Mouse (Mus musculus) 416B (cell line): ENCODE measurements around the gene Sart3.

ENCODE experiments used
- DNase-seq: peaks from one replicate; pipeline ENCODE4 v3.0.0; 2011; ENCODE audit warnings: low read depth

Sart3 gene

DNA sequence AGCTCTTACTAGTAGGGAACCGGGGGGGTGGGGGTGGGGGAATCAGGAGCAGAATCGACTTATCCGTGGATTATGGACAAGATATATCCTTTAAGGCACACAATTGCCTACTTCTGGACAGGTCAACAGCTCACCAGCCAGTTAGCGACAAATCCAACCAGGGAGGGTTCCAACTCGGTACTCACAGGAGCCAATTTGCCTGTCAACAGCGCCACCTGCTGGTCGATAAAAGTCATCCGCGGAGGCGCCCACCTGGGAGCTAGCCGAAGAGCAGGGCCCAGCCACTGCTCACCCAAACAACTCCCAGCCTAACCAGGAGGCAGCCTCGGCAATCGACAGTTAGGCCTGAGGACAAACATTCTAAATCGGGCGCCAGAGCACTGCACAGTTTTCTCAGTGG lies 47.9 kb downstream of the Sart3 start, which contains the start of gene 1700069L16Rik:
Gene 1700069L16Rik (minus strand): TSS at position 327 of the 400 bp plus-strand sequence.
- DNase-seq = peak; percentile 72

DNA sequence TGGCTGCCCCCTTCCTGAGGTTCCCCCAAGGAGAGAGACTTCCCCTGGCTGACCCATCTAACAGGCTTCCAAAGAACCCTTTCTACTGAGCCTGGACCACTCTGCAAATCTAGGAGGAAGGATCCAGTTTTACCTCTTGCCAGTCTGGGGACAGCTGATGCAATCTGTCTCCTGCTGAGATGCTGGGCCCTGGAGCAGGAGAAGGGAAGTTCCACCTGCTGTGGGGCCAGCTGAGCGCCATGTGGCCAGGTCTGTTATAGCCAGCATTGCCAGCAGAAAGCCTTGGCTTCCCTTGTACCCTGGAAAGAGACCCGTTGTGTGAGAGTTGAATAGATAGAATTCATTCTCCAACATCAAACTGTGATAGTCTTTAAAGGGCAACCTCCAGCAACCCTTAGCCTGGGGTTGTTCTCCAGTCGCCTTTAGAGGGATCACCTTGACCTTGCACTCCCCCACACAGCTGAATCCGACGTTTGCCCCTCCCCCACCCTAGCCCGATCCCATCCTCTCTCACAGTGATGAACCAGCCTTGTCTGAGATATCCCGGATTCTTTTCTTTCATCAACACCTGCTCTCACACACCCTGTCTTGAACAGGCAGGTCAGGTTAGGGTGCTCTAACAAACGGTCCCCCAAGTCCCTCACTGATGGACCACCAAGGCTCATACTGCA lies 48.6 kb downstream of the Sart3 start:
- no peak for DNase-seq

GRCm38 (mm10) chr5:113722224-113723013 lies 49.9 kb downstream of the Sart3 start:
- no peak for DNase-seq

- no peak for DNase-seq
Measured at GRCm38 (mm10) chr5:113719221-113719661, 53.1 kb downstream of the Sart3 start.

DNA sequence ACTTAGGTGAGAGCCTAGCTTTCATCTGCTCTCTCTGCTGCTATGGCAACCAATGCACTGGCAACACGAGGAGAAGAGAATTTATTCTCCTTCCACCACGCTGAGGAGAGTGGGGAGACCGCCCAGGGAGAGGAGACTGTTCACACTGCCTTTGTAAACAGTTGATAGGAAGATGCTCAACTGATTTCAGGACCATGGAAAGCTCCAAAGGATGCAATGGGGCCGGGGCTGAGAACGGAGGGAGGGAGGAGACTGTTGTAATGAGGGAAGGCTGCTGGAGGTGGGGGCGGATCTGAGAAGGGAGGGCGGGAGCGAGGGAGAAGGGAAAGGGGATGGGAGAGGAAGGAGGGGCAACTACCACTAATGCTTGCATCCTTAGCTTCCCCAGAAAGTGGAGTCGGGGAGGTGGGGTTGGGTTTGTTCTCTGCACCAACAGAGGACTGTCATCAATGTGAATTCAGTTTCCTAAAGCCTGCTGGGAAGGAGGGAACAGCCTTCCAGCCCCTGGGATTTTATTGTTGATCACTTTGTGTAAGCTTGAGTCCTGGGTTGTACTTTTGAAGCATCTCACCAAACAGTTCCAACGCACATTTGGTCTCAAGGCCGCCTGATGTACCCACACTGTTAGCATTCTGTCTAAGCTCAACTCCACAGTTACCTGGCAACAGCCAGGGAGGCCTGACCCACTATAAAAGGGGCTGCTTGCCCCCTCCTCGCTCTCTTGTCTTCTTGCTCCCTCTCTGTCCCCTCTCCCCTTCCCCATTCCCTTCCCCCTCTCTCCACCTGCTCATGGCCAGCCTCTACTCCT lies 55.5 kb downstream of the Sart3 start:
- peak; percentile 49 for DNase-seq

DNA sequence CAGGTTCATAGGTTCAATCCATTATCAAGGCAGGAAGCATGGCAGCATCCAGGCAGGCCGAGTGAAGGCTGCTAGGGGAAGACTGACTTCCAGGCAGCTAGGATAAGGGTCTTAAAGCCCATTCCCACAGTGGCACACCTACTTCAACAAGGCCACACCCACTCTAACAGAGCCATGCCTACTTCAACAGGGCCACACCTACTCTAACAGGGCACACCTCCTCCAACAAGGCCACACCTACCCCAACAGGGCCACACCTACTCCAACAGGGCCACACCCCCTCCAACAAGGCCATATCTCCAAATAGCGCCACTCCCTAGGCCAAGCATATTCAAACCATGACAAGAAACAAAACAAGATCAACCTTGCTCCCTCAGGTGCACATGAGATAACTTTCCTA lies 59.4 kb downstream of the Sart3 start:
- no peak for DNase-seq

- DNase-seq = no peak
Measured at GRCm38 (mm10) chr5:113703803-113704585, 68.3 kb downstream of the Sart3 start.

- no peak for DNase-seq
Measured at GRCm38 (mm10) chr5:113700388-113701023, 71.8 kb downstream of the Sart3 start.

GRCm38 (mm10) chr5:113694415-113694814 lies 77.9 kb downstream of the Sart3 start:
- DNase-seq = no peak

DNA sequence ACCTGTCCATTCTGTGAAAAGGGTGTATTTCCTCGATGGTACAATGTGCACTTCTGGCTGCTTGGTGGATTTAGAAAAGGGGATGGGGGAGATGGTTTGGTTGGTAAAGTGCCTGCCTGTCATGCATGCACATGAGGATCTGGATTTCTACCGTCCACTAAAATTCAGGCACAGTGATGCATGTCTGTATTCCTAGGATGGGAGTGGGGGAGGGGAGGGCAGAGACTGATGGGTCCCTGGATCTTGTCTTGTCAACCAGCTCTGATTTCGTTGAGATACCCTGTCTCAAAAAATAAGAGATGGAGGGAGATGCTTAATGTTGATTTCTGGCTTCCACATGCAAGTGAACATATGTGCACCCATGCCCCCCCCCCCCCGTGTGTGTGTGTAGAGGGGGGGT lies 78.3 kb downstream of the Sart3 start:
- DNase-seq = no peak

- no peak for DNase-seq
Measured at GRCm38 (mm10) chr5:113693196-113693755, 79.0 kb downstream of the Sart3 start.
